Mouse (Mus musculus): ENCODE data around the gene Slc25a25. TPM values are rescaled to one million over a fixed set of nuclear protein-coding genes. Genes with fewer than 3 reads are reported as not detected.
A peak's percentile ranks its signal among the peaks of the same experiment; 100 is the strongest.

Slc25a25 gene
- polyA plus RNA-seq, 1 experiment from 2014 or later: 15.0 TPM

DNA sequence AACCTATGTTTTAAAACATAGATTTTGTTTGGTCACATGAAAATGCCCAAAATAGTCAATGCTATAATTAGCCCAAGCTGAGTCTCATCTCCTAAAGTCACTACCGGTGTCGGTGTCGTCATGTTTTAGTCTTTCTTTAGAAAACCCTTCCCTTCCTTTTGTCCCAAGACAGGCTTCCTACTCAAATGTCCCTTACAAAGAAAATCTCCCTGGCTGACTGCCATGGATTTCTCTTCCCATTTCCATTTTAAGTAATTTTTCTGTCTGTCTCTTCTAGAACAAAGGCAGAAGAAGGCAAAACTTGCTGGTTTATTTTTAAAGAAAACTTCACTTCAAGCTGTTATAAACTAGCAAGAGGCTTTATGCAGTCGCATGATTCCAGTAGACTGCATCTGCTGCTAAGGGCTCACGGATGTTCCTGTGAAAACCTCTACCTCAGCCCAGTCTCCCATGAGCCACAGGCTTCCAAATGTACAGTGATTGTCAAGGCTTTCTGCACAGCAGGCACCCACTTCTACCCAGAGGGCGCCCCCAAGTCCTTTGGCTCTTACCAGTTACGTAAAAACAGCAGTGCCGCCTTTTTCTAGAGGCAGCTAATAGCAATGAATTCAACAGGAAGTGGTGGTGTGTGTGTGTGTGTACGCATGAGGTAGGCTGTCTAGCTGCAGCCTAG lies 3.8 kb downstream of the Slc25a25 start:
- Histone ChIP-seq H3K4me2 (ENCODE audit: low read length) (peak overlapping the region; percentile 21; the same call in 1 of the 2 replicates), H3K4me1 (replicated peaks; ENCODE audit: insufficient read depth, low read length) (peaks cover 3% of the 10 kb centered on the region), H3K36me3 (ENCODE audit: insufficient read depth, low read length) (0 out of 2 replicates have a peak, but pooled peaks cover 4% of the 10 kb centered on the region), H3K9ac (ENCODE audit: low read depth, low read length) (no peak overlapping the region), H3K27me3 (ENCODE audit: insufficient read depth, low read length) (no peaks in the 10 kb centered on the region), H3K4me3 (replicated peaks; ENCODE audit: low read depth, low read length) (no peak overlapping the region), H3K9me3 (replicated peaks; ENCODE audit: low read length) (no peaks in the 10 kb centered on the region), H3K27ac (peak overlapping the region; percentile 76)
- 49% methylated on average over 9 of the region's 9 CpGs for WGBS
- ATAC-seq (replicated peaks; ENCODE audit: low FRiP score, low read depth) (no peak), DNase-seq (ENCODE audit: low spot score) (peak; percentile 70)
- 0 out of 2 replicates have a peak, but pooled peaks have one; percentile 4 for TF ChIP-seq CTCF (IDR thresholded peaks at IDR 0.05; ENCODE audit: low read depth)

DNA sequence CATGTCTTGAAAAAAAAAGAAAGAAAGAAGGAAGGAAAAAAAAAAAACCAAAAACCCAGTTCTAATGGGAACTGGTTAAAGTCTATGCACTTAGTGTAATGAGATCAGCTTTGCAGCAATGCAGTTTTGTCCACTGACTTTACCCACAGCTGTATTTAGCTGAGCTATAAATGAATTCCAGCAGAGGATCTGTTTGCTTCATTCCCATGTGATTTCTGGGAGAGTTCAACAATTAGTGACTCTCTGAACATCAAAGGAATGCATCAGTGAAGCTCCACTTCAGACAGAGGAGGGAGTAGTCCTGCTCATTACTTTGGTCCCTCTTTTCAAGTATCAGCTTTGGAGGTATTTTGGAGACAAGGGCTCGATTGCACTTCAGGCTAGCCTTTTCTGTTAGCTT lies 5.7 kb downstream of the Slc25a25 start:
- Histone ChIP-seq H3K9ac (ENCODE audit: low read depth, low read length) (no peak overlapping the region), H3K27ac (no peak overlapping the region), H3K4me2 (ENCODE audit: low read length) (no peak overlapping the region), H3K4me1 (replicated peaks; ENCODE audit: insufficient read depth, low read length) (no peaks in the 10 kb centered on the region; the same call in 1 of the 2 replicates), H3K27me3 (ENCODE audit: insufficient read depth, low read length) (no peaks in the 10 kb centered on the region), H3K4me3 (replicated peaks; ENCODE audit: low read depth, low read length) (no peak overlapping the region), H3K36me3 (ENCODE audit: insufficient read depth, low read length) (0 out of 2 replicates have a peak, but pooled peaks cover 4% of the 10 kb centered on the region), H3K9me3 (replicated peaks; ENCODE audit: low read length) (no peaks in the 10 kb centered on the region)
- no peak for TF ChIP-seq CTCF (IDR thresholded peaks at IDR 0.05; ENCODE audit: low read depth)
- ATAC-seq (replicated peaks; ENCODE audit: low FRiP score, low read depth) (no peak), DNase-seq (ENCODE audit: low spot score) (no peak)
- 76% methylated on average over 1 of the region's 1 CpGs for WGBS

DNA sequence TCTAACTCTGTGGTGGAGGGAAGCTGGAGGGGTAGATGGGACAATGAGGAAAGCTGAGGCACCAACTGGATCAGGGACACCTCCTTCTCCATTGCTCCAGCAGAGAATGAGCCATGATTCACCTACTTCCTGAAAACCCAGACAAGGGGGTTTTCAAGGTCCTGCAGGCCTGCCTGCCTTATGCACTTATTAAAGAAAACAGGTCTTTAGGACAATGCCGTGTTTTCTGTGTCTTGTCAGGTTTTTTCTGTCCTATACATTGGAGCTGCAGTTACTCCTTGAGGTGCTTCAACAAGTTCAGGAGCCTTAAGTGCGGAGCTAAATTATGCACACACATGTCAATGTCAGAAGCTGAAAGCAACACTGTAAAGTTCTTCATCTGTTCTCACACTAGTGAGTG lies 9.7 kb downstream of the Slc25a25 start:
- H3K4me3 ChIP-seq (replicated peaks; ENCODE audit: low read depth, low read length): no peak overlapping the region
- H3K4me1 ChIP-seq (replicated peaks; ENCODE audit: insufficient read depth, low read length): peaks cover 8% of the 10 kb centered on the region; the same call in 1 of the 2 replicates
- no peak overlapping the region for H3K27ac ChIP-seq
- DNase-seq (ENCODE audit: low spot score) (no peak), ATAC-seq (replicated peaks; ENCODE audit: low FRiP score, low read depth) (no peak)
- no peaks in the 10 kb centered on the region for H3K27me3 ChIP-seq (ENCODE audit: insufficient read depth, low read length)
- TF ChIP-seq CTCF (IDR thresholded peaks at IDR 0.05; ENCODE audit: low read depth): no peak
- no peak overlapping the region for H3K4me2 ChIP-seq (ENCODE audit: low read length)
- no peak overlapping the region for H3K9ac ChIP-seq (ENCODE audit: low read depth, low read length)
- 0 out of 2 replicates have a peak, but pooled peaks cover 4% of the 10 kb centered on the region for H3K36me3 ChIP-seq (ENCODE audit: insufficient read depth, low read length)
- H3K9me3 ChIP-seq (replicated peaks; ENCODE audit: low read length): no peaks in the 10 kb centered on the region
- 87% methylated on average over 2 of the region's 2 CpGs for WGBS

DNA sequence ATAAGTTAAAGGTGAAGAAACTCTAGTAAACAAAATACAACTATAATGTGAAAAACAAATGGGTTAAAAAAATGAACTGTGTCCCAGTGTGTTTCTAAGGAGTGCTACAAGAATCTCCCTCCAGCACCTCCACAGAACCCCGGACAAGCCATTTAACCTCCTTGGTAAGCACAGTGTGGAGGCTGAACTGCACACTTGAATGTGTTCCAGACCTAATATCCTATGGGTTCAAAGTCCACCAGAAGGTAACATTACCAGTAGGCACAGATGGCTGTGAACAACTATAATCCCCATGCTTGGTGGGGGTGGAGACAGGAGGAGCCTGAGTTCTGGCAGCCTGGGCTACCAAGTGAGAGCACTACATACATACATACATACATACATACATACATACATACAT lies 10.6 kb downstream of the Slc25a25 start:
- no peak overlapping the region for H3K9ac ChIP-seq (ENCODE audit: low read depth, low read length)
- no peak for TF ChIP-seq CTCF (IDR thresholded peaks at IDR 0.05; ENCODE audit: low read depth)
- 80% methylated on average over 1 of the region's 1 CpGs for WGBS
- peaks cover 8% of the 10 kb centered on the region; the same call in 1 of the 2 replicates for H3K4me1 ChIP-seq (replicated peaks; ENCODE audit: insufficient read depth, low read length)
- DNase-seq (ENCODE audit: low spot score) (no peak), ATAC-seq (replicated peaks; ENCODE audit: low FRiP score, low read depth) (no peak)
- no peak overlapping the region for H3K4me3 ChIP-seq (replicated peaks; ENCODE audit: low read depth, low read length)
- H3K9me3 ChIP-seq (replicated peaks; ENCODE audit: low read length): no peaks in the 10 kb centered on the region
- H3K27ac ChIP-seq: peak overlapping the region; percentile 34; the same call in 1 of the 2 replicates
- no peaks in the 10 kb centered on the region for H3K27me3 ChIP-seq (ENCODE audit: insufficient read depth, low read length)
- 0 out of 2 replicates have a peak, but pooled peaks cover 4% of the 10 kb centered on the region for H3K36me3 ChIP-seq (ENCODE audit: insufficient read depth, low read length)
- no peak overlapping the region for H3K4me2 ChIP-seq (ENCODE audit: low read length)

DNA sequence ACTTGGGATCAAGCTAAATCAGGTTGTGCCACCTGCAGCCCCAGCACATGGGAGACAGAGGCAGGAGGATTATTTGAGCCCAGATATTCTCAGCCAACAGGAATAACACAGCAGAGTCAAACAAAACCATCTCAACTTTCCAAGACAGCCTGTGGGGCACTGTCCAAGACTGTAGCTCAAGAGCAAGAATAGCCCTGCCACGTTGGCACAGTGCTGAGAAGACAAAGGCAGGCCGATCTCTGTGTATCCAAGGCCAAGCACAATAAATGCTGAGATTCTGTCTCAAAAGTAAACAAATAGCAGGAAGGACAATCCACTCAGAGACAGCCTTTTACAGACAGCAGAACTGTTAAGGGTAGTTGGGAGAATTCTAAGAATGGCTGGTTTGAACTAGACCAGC lies 11.1 kb downstream of the Slc25a25 start:
- Histone ChIP-seq H3K4me3 (replicated peaks; ENCODE audit: low read depth, low read length) (no peak overlapping the region), H3K9me3 (replicated peaks; ENCODE audit: low read length) (no peaks in the 10 kb centered on the region), H3K27me3 (ENCODE audit: insufficient read depth, low read length) (no peaks in the 10 kb centered on the region), H3K27ac (peak overlapping the region; percentile 44; the same call in 1 of the 2 replicates), H3K4me1 (replicated peaks; ENCODE audit: insufficient read depth, low read length) (peaks cover 8% of the 10 kb centered on the region; the same call in 1 of the 2 replicates), H3K36me3 (ENCODE audit: insufficient read depth, low read length) (0 out of 2 replicates have a peak, but pooled peaks cover 4% of the 10 kb centered on the region), H3K9ac (ENCODE audit: low read depth, low read length) (no peak overlapping the region), H3K4me2 (ENCODE audit: low read length) (no peak overlapping the region)
- ATAC-seq (replicated peaks; ENCODE audit: low FRiP score, low read depth): no peak
- TF ChIP-seq CTCF (IDR thresholded peaks at IDR 0.05; ENCODE audit: low read depth): no peak
- 28% methylated on average over 2 of the region's 2 CpGs for WGBS
- DNase-seq (ENCODE audit: low spot score): no peak

DNA sequence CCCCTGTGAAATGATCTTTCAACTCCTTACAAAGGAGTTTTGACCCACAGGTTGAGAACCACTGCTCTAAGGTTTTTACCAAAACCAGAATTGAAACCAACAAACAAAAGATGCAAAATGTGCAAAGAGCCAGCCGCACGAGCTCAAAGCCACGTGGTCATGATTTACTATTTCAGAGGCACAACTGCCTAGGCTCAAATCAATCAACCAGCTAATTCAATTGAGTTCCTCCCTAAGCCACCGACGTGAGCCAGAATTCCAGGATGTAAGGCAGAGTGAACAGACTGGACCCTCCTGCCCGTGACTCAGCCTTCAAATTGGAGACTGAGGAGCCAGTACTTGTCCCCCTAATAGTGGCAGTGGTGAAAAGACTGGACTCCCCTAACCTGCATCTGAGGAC lies 12.1 kb downstream of the Slc25a25 start:
- no peak for DNase-seq (ENCODE audit: low spot score)
- 14% methylated on average over 6 of the region's 6 CpGs for WGBS
- no peak for ATAC-seq (replicated peaks; ENCODE audit: low FRiP score, low read depth)
- Histone ChIP-seq H3K4me3 (replicated peaks; ENCODE audit: low read depth, low read length) (no peak overlapping the region), H3K4me2 (ENCODE audit: low read length) (no peak overlapping the region), H3K36me3 (ENCODE audit: insufficient read depth, low read length) (0 out of 2 replicates have a peak, but pooled peaks cover 4% of the 10 kb centered on the region), H3K27ac (peak overlapping the region; percentile 47; the same call in 1 of the 2 replicates), H3K27me3 (ENCODE audit: insufficient read depth, low read length) (no peaks in the 10 kb centered on the region), H3K9me3 (replicated peaks; ENCODE audit: low read length) (no peaks in the 10 kb centered on the region), H3K4me1 (replicated peaks; ENCODE audit: insufficient read depth, low read length) (peaks cover 8% of the 10 kb centered on the region; the same call in 1 of the 2 replicates), H3K9ac (ENCODE audit: low read depth, low read length) (no peak overlapping the region)
- TF ChIP-seq CTCF (IDR thresholded peaks at IDR 0.05; ENCODE audit: low read depth): no peak
